Mouse (Mus musculus): ENCODE measurements around the gene Gm5150.
"Not testable (repeated sequence)": the region's sequence is repeated elsewhere in the genome, so short reads cannot be mapped to it uniquely, and the experiment has no call there.

DNA sequence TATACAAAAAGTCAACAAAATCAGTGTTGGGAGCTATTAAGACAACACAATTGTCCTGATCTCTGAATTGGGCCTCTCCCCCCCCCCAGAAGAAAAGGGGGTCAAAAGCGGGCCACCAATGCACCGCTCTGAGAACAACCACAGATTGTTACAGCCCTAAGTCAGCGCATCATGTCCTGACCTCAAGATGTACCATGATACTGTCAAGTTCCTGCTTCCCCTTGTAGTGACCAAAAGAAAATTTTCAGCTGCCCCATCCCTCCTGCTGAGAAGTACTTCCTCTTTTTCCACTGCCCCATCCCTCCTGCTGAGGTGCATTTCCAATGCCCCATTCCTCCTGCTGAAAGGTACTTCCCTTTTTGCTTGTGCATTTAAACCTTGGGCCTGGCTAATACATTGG lies 6.8 kb downstream of the Gm5150 start:
- TF ChIP-seq POLR2A (IDR thresholded peaks at IDR 0.05; ENCODE audit: control insufficient read depth, low read depth, low read length); CTCF (IDR thresholded peaks at IDR 0.05; ENCODE audit: control insufficient read depth, insufficient read depth, insufficient replicate concordance, low read depth, low read length): not testable (repeated sequence)
